Mouse (Mus musculus) right cerebral cortex, postnatal 10 days (tissue): ENCODE measurements at regions not wholly inside any gene's neighbourhood (a gene's known extent, or its start where the extent isn't known, plus 50 kb on each side); places are given as distances from the start of the nearest gene placed in this dataset.

Source experiments
- DNase-seq, 2 experiments: peaks; one replicate each; pipeline ENCODE4 v3.0.0; 2021; ENCODE audit warnings: low spot score in 2 of 2

- DNase-seq: no peak
These were observed 426.9 kb downstream of the Sorl1 start for GRCm38 (mm10) chr9:41697160-41697559.

DNA sequence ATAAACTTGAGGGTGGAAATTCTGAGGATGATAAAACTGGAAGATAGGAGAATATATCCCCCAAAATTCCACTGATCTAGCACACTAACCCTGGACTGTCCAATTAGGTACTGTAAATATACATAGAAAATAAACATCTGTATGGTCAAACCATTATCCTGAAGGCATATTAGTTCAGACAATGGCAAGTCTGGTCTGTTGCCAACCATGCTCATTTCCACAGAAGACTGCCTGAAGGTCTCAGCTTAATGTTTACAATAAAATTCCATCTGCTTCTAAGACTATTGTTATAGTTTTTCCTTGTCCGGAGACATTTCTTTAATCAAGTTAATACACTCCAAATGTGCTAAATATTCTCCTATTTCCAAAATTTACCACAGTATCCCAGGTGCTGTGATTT lies 441.2 kb downstream of the Sorl1 start:
- DNase-seq: no peak

DNA sequence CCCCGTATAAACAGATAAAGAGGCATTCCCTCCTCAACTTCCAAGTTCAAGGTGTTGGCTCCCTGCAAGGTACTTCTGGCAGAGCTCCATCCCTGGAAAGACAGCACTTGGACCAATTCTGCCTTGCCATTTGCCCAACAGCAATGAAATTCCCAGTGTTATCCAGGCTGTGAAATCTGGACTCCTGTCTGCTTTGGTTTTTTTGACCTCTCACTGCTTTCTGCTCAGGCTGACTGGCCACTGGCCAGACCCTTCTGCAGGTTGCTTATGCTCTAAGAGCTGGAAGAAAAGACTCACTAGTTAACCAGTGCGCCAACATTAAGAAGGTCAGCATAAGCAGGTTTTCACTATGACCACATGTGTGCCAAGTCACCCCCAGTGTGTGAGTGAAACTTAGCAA lies 448.4 kb downstream of the Sorl1 start:
- DNase-seq: no peak

- DNase-seq: no peak
These were observed 451.1 kb downstream of the Sorl1 start for GRCm38 (mm10) chr9:41672958-41673357.

DNA sequence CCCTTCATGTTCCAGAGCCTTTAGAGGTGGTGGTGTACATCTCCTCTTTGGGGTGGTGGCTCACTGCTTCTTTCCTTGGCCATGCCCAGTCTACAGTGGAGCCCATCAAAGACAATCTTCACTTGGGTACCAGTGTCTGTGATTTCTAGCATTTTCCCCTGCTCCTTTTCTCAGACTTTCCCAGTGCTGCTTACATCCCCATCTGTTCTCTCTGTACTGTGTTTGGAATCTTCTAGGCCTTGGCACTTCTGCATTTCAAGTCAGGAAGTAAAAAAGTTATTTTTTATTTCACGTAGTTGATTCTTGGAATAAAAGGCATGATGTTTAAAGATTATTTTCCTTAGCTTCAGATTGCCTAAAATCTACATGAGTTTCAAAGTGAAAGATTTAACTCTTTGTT lies 455.4 kb downstream of the Sorl1 start:
- peak in 1 of 2 experiments; percentile 37 for DNase-seq

- peak; percentile 84 to 90 for DNase-seq
These were observed 459.0 kb downstream of the Sorl1 start for GRCm38 (mm10) chr9:41665000-41665685.

DNA sequence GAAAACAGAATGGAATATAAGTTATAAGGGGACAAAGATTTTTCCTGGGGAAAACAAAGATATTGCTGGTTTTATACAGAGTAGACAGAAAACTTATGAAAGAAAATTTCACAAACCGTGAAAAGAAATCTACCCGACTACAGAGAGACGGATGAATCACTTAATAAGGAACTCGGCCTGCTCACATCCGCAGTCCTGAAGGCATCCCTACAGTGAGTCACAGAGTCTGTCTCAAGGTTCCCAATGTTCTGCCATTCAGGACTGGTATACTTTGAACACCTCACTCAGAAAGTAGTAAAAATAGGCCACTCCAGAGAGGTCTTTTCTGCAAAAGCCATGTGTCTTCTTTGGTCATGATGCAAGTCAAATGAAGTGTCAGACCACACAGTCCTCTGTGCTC lies 463.5 kb downstream of the Sorl1 start:
- DNase-seq: no peak

DNA sequence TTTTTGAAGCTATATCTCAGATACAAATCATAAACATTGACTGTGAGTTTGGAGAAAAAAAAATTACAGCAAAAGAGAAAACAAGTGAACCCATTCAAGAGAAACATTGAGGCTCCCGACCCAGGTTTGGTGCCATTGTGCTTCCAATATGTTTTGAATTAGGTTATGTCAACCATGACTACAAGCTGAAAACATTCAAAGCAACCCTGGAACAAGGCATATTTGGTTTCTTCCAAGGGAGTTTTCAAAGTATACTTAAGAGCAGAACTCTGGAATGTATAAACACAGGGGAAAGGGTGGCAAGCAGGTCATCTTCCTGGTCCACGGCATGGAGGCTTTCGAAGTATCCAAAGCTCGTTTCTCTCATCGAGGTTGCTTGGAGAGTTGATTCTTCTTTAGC lies 464.1 kb downstream of the Sorl1 start:
- DNase-seq: no peak

- DNase-seq: no peak
These were observed 470.2 kb upstream of the Ubash3b start for GRCm38 (mm10) chr9:41631564-41632205.

GRCm38 (mm10) chr9:41621341-41621740 lies 459.8 kb upstream of the Ubash3b start:
- no peak for DNase-seq

DNA sequence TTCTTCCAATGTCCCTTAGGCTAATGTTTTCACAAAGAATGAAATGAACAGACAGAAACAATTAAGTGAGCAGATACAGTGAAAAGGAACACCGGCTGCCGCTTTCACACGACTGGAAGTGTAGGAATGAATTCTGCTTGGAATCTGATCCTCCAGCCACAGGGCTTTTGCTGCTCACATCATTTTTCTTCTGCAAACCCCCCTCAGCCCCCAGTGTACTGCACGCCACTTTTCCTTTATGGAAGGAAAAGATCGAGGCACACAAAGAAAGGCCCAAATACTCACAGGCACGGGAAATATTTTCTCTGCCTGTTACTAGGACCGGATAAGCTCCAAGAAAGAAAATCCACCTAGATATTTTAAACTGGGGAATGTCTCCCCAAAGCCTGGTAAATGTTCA lies 452.5 kb upstream of the Ubash3b start:
- no peak for DNase-seq

GRCm38 (mm10) chr9:41612802-41613550 lies 451.5 kb upstream of the Ubash3b start:
- no peak for DNase-seq

DNA sequence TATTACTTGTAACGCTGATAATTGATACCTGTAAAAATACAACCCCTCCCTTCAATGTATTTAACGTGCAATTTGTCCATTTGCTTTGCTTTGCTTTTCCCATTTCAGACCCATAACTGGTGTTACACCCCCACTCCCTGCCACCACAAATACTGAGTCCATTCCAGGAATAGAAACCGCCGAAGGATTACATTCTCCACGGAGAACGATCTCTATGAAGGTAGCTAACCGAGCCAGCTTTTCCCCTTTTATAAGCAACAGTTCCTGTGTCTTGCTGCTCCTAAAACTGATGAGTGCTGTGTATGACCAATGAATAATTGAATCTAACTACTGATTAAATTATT lies 450.9 kb upstream of the Ubash3b start:
- DNase-seq: peak in 1 of 2 experiments; percentile 55

GRCm38 (mm10) chr9:41611534-41612451 lies 450.3 kb upstream of the Ubash3b start:
- DNase-seq: peak; percentile 88 to 92

- DNase-seq: no peak
These were observed 448.9 kb upstream of the Ubash3b start for GRCm38 (mm10) chr9:41610347-41610746.

- no peak for DNase-seq
These were observed 444.6 kb upstream of the Ubash3b start for GRCm38 (mm10) chr9:41606136-41606535.

GRCm38 (mm10) chr9:41604916-41605315 lies 443.4 kb upstream of the Ubash3b start:
- no peak for DNase-seq

DNA sequence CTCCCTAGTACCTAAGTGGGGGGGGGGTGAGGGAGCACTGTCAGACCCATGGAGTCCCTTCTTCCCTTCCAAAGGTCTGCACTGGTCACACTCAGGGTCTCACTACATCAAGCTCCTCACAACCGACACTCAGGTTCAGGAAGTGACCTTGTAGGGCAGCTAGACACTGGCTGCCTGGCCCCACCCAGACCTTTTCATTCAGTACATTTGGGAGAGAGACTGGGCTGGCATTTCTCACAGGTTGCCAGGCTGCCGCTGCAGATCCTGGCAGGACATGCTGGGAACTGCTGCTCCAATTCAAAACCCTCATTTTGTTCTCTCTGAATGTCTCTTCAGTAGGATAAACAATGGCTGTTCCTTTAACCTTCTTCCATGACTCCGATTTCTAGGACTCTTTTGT lies 439.3 kb upstream of the Ubash3b start:
- DNase-seq: peak in 1 of 2 experiments; percentile 54

GRCm38 (mm10) chr9:41599874-41600273 lies 438.4 kb upstream of the Ubash3b start:
- DNase-seq: no peak

DNA sequence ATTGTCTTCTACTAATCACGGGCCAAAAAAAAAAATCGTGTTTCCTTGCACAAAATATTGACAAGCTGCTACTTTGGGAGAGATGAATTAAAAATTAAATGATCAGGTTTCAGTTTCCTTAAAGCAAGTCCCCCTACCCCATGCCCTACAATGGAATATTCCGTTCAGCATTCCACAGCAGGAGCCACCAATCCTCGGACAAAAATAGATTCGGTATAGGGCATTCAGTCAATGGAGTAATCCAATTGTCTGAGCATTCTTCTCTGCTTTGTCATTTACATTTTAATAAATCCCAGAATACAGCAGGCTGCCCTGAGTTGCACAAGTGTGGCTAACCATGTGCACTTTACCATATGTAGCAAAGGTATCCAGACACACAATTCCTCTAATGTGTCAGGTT lies 434.3 kb upstream of the Ubash3b start:
- no peak for DNase-seq

GRCm38 (mm10) chr9:41593998-41594397 lies 432.5 kb upstream of the Ubash3b start:
- no peak for DNase-seq
